Mouse (Mus musculus) cerebellum, adult 2 months (tissue): ENCODE results near the gene Olfr12. TPM values are rescaled to one million over a fixed set of nuclear protein-coding genes. Genes with fewer than 3 reads are reported as not detected.

Experiments
- DNase-seq, 2 experiments: peaks; one replicate each; pipeline ENCODE4 v3.0.0; 2021
- H3K27ac ChIP-seq: fragments of 200-500 bp; 2 replicates; pipeline ENCODE4 v1.5.1; 2012; ENCODE audit warnings: low read length, control low read depth, inconsistent platforms; ENCODE audit not compliant: insufficient read depth
- H3K27me3 ChIP-seq: fragments of 200-500 bp; 2 replicates; pipeline ENCODE4 v1.6.1; 2012; ENCODE audit warnings: inconsistent platforms, mild to moderate bottlenecking, low read length, moderate library complexity; ENCODE audit not compliant: control insufficient read depth, insufficient read depth
- H3K4me1 ChIP-seq: fragments of 200-500 bp; 2 replicates; pipeline ENCODE4 v1.6.1; 2011; ENCODE audit warnings: low read length; ENCODE audit not compliant: control insufficient read depth, insufficient read depth
- H3K4me3 ChIP-seq: fragments of 200-500 bp; replicated peaks from 2 replicates; pipeline ENCODE3; 2011; ENCODE audit warnings: mild to moderate bottlenecking, low read depth, low read length, control low read depth; ENCODE audit not compliant: insufficient read depth
- CTCF ChIP-seq: fragments of 200-500 bp; IDR thresholded peaks from 2 replicates; pipeline ENCODE4 v1.5.1; 2011; ENCODE audit warnings: low read depth, mild to moderate bottlenecking, control low read depth, low read length, moderate library complexity, borderline replicate concordance; ENCODE audit not compliant: insufficient read depth
- POLR2A ChIP-seq: fragments of 200-500 bp; IDR thresholded peaks from 2 replicates; pipeline ENCODE4 v1.6.1; 2011; ENCODE audit warnings: low read length, control low read depth, borderline replicate concordance; ENCODE audit not compliant: insufficient read depth
- WGBS: fragments of 180-500 bp; shearing (Covaris S2); methylation state at CpG from one replicate; pipeline ENCODE4 v1.1.7; 2018; 5-methylcytosine and 5-hydroxymethylcytosine counted together
- polyA plus RNA-seq: library from polyadenylated mRNA; depleted of rRNA; stranded (reverse); fragments of >200 nt; gene quantifications from 2 replicates; pipeline ENCODE4 v1.2.3, GENCODE M21; 2012; rRNA removed

The Olfr12 gene
- polyA plus RNA-seq, 1 experiment = not detected

DNA sequence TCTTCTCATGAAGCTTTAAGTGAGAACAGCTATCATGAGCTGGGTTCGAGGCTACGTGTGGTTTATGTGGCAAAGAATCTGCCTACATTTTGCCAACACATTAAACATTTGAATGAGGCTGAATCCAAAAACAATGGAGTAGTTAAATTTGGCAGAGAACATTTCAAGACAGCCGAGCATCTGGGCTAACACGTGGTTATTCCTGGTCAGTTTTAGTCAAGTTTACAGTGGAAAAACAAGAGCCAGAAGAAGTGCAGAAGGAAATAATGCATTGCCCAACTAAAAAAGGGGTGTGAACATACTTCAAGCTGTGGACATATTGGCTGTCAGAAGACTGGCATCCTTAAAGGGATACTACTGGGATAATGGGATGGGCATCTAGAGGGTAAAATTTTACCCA lies 53.7 kb downstream of the Olfr12 start:
- no peak for TF ChIP-seq CTCF
- TF ChIP-seq POLR2A = no peak
- no peak overlapping the region for H3K4me3 ChIP-seq
- H3K27me3 ChIP-seq = no peaks in the 10 kb centered on the region
- WGBS = 70% methylated on average over 4 of the region's 4 CpGs
- H3K27ac ChIP-seq = no peak overlapping the region
- no peak for DNase-seq
- H3K4me1 ChIP-seq = no peaks in the 10 kb centered on the region; the same call in 1 of the 2 replicates

Other genes with a start within 250 kb of the Olfr12 start
- 226 and 229 TPM in 2 replicates for gene Ndufa10, start 143.9 kb upstream of the Olfr12 start, polyA plus RNA-seq
- gene Olfr1416, start 132.7 kb upstream of the Olfr12 start, polyA plus RNA-seq = not detected in 2 replicates
- gene Olfr1415, start 121.7 kb upstream of the Olfr12 start, polyA plus RNA-seq = not detected in 2 replicates
- gene Olfr1414, start 99.1 kb upstream of the Olfr12 start, polyA plus RNA-seq = not detected in 2 replicates
- not detected in 2 replicates for gene Olfr1413, start 46.5 kb upstream of the Olfr12 start, polyA plus RNA-seq
- gene Olfr1412, start 32.0 kb upstream of the Olfr12 start, polyA plus RNA-seq = not detected in 2 replicates
- not detected in 2 replicates for gene Olfr1411, start 23.4 kb upstream of the Olfr12 start, polyA plus RNA-seq
- gene Olfr1410, start 12.0 kb upstream of the Olfr12 start, polyA plus RNA-seq = not detected in 2 replicates
- gene Cops9, start 24.2 kb downstream of the Olfr12 start, polyA plus RNA-seq = 374 and 414 TPM in 2 replicates
- 0.07 and 0.13 TPM in 2 replicates for gene Otos, start 31.1 kb downstream of the Olfr12 start, polyA plus RNA-seq
- 59.2 and 62.5 TPM in 2 replicates for gene Gpc1, start 213.9 kb downstream of the Olfr12 start, polyA plus RNA-seq